Mouse (Mus musculus) inflammation-experienced regulatory T-cells, adult 6 months (primary cell): ENCODE results near the gene Fgfrl1. TPM values are rescaled to one million over a fixed set of nuclear protein-coding genes. Genes with fewer than 3 reads are reported as not detected.
"Not testable (repeated sequence)": the region's sequence is repeated elsewhere in the genome, so short reads cannot be mapped to it uniquely, and the experiment has no call there.

Experiments
- ATAC-seq: one replicate; pipeline ENCODE4 v1.8.0; 2017
- polyA plus RNA-seq, 3 experiments: library from polyadenylated mRNA; unstranded; fragments of 100-300 nt; shearing (Covaris generic); gene quantifications; one replicate each; pipeline ENCODE4 v1.2.1; 2017

The Fgfrl1 gene
- polyA plus RNA-seq, 3 experiments from 2014 or later: 0.32 TPM; not detected in 2

GRCm38 (mm10) chr5:108701341-108702021 is 9.3 kb downstream of the Fgfrl1 start:
- ATAC-seq: no peak

- no peak for ATAC-seq
Observed at GRCm38 (mm10) chr5:108703754-108704626, 11.8 kb downstream of the Fgfrl1 start.

GRCm38 (mm10) chr5:108707758-108708157 is 15.6 kb downstream of the Fgfrl1 start:
- ATAC-seq: no peak

GRCm38 (mm10) chr5:108708419-108708818 is 16.2 kb downstream of the Fgfrl1 start:
- ATAC-seq: no peak

- ATAC-seq: no peak
Observed at GRCm38 (mm10) chr5:108708981-108709731, 17.0 kb downstream of the Fgfrl1 start.

GRCm38 (mm10) chr5:108711968-108712367 is 19.8 kb downstream of the Fgfrl1 start:
- ATAC-seq: no peak

GRCm38 (mm10) chr5:108713096-108713495 is 20.9 kb downstream of the Fgfrl1 start:
- no peak for ATAC-seq

- ATAC-seq: no peak
Observed at GRCm38 (mm10) chr5:108713691-108714090, 21.5 kb downstream of the Fgfrl1 start.

- ATAC-seq: no peak
Observed at GRCm38 (mm10) chr5:108714149-108714548, 22.0 kb downstream of the Fgfrl1 start.

- no peak for ATAC-seq
Observed at GRCm38 (mm10) chr5:108715974-108716373, 23.8 kb downstream of the Fgfrl1 start.

GRCm38 (mm10) chr5:108718051-108718450 is 25.9 kb downstream of the Fgfrl1 start:
- no peak for ATAC-seq

- no peak for ATAC-seq
Observed at GRCm38 (mm10) chr5:108719761-108720160, 27.6 kb downstream of the Fgfrl1 start.

- ATAC-seq: no peak
Observed at GRCm38 (mm10) chr5:108724006-108724405, 31.8 kb downstream of the Fgfrl1 start.

GRCm38 (mm10) chr5:108726557-108727248 is 34.5 kb downstream of the Fgfrl1 start:
- ATAC-seq: peak; percentile 58

GRCm38 (mm10) chr5:108727425-108727824 is 35.2 kb downstream of the Fgfrl1 start:
- ATAC-seq: no peak

- ATAC-seq: no peak
Observed at GRCm38 (mm10) chr5:108741844-108742243, 49.7 kb downstream of the Fgfrl1 start.

GRCm38 (mm10) chr5:108742596-108742995 is 50.4 kb downstream of the Fgfrl1 start:
- no peak for ATAC-seq

GRCm38 (mm10) chr5:108743856-108744255 is 51.7 kb downstream of the Fgfrl1 start:
- ATAC-seq: no peak

GRCm38 (mm10) chr5:108744629-108745028 is 52.4 kb downstream of the Fgfrl1 start:
- no peak for ATAC-seq

- ATAC-seq: no peak
Observed at GRCm38 (mm10) chr5:108750328-108751210, 58.4 kb downstream of the Fgfrl1 start.

GRCm38 (mm10) chr5:108751258-108751657 is 59.1 kb downstream of the Fgfrl1 start:
- ATAC-seq: not testable (repeated sequence)
